Mouse (Mus musculus): Measurements from ENCODE around the gene Myh1.

- TF ChIP-seq CTCF (IDR thresholded peaks at IDR 0.05; ENCODE audit: borderline replicate concordance, control insufficient read depth, extremely low read depth, insufficient read depth, low read length, poor library complexity) (no peak), POLR2A (IDR thresholded peaks at IDR 0.05; ENCODE audit: control insufficient read depth, extremely low read depth, insufficient read depth, low read length, poor library complexity) (no peak)
Observed at GRCm38 (mm10) chr11:67204766-67205165, 4.9 kb downstream of the Myh1 start.

Data from thymus, adult 2 months (tissue).